Mouse (Mus musculus): ENCODE measurements at regions not wholly inside any gene's neighbourhood (a gene's known extent, or its start where the extent isn't known, plus 50 kb on each side); places are given as distances from the start of the nearest gene placed in this dataset.

- H3K9ac ChIP-seq (replicated peaks; ENCODE audit: low read depth, low read length): no peak overlapping the region
- DNase-seq (ENCODE audit: low spot score): no peak
- H3K27me3 ChIP-seq (ENCODE audit: control insufficient read depth, insufficient read depth, low read length): no peaks in the 10 kb centered on the region
- H3K4me3 ChIP-seq (ENCODE audit: low read depth, low read length): no peak overlapping the region
- no peaks in the 10 kb centered on the region for H3K4me1 ChIP-seq (ENCODE audit: control insufficient read depth, insufficient read depth)
- no peaks in the 10 kb centered on the region for H3K36me3 ChIP-seq (replicated peaks; ENCODE audit: control insufficient read depth, insufficient read depth, low read length)
- no peaks in the 10 kb centered on the region for H3K9me3 ChIP-seq (replicated peaks; ENCODE audit: control insufficient read depth, low read length)
- no peak overlapping the region for H3K4me2 ChIP-seq (ENCODE audit: low read depth, low read length)
- TF ChIP-seq CTCF (IDR thresholded peaks at IDR 0.05; ENCODE audit: low read depth) (no peak), EP300 (IDR thresholded peaks at IDR 0.05; ENCODE audit: low read depth) (no peak)
- no peak for ATAC-seq (ENCODE audit: insufficient read depth, low read depth)
- WGBS: 69% methylated on average over 4 of the region's 4 CpGs
- H3K27ac ChIP-seq (ENCODE audit: low read depth): no peak overlapping the region
Measured at GRCm38 (mm10) chr16:84581166-84581565, 66.2 kb downstream of the A730009L09Rik start.

DNA sequence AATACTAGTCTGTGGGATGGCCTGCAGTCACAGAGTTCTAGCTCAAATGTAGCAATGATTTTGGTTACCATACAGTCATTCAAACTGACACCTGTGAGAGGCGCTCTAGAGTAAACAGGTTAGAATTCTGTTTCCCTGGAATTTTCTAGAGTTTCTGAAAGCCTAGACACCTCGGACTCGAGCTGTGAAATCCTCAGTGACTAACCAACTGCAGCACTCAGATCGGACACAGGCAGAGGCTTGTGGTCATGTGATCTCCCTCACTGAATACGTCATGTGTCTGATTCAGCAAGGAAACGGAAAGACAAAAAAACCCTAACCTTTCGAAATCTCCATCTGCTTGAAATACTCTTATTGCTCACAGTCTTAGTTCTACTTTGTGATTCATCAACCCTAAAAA, 68.4 kb downstream of the A730009L09Rik start:
- TF ChIP-seq EP300 (IDR thresholded peaks at IDR 0.05; ENCODE audit: low read depth) (no peak), CTCF (IDR thresholded peaks at IDR 0.05; ENCODE audit: low read depth) (no peak)
- no peak for ATAC-seq (ENCODE audit: insufficient read depth, low read depth)

DNA sequence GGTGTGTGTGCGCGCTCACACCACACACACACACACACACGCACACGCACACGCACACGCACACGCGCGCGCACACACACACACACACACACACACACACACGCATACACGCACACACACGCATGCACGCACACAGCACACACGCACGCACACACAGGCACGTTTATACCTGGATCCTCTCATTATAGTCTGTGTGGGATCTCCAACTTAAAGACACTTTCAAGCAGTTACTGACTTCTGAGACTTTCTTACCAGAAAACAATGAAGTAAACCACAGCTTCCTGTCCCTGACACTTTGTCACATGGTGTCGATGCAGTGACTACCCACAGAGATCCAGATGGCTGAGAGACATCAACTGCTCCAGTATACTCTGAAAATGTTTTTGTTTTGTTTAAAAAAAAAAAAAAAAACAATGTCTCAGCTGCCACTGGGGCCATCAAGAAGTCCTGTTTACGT, 68.9 kb downstream of the A730009L09Rik start:
- H3K27me3 ChIP-seq (ENCODE audit: control insufficient read depth, insufficient read depth, low read length): no peaks in the 10 kb centered on the region
- DNase-seq (ENCODE audit: low spot score) (no peak), ATAC-seq (ENCODE audit: insufficient read depth, low read depth) (no peak)
- TF ChIP-seq EP300 (IDR thresholded peaks at IDR 0.05; ENCODE audit: low read depth): no peak
- TF ChIP-seq CTCF (IDR thresholded peaks at IDR 0.05; ENCODE audit: low read depth): no peak
- H3K9me3 ChIP-seq (replicated peaks; ENCODE audit: control insufficient read depth, low read length): no peaks in the 10 kb centered on the region
- no peaks in the 10 kb centered on the region for H3K4me1 ChIP-seq (ENCODE audit: control insufficient read depth, insufficient read depth)
- no peak overlapping the region; the same call in 1 of the 2 replicates for H3K4me2 ChIP-seq (ENCODE audit: low read depth, low read length)
- no peak overlapping the region for H3K9ac ChIP-seq (replicated peaks; ENCODE audit: low read depth, low read length)
- peak overlapping the region; percentile 46; the same call in 1 of the 2 replicates for H3K27ac ChIP-seq (ENCODE audit: low read depth)
- no peaks in the 10 kb centered on the region for H3K36me3 ChIP-seq (replicated peaks; ENCODE audit: control insufficient read depth, insufficient read depth, low read length)
- WGBS: 76% methylated on average over 19 of the region's 19 CpGs
- H3K4me3 ChIP-seq (ENCODE audit: low read depth, low read length): no peak overlapping the region

More for the DNA sequence above, 68.4 kb downstream of the A730009L09Rik start:
- H3K27ac ChIP-seq (ENCODE audit: low read depth): peak overlapping the region; percentile 46; the same call in 1 of the 2 replicates
- H3K27me3 ChIP-seq (ENCODE audit: control insufficient read depth, insufficient read depth, low read length): no peaks in the 10 kb centered on the region
- H3K9ac ChIP-seq (replicated peaks; ENCODE audit: low read depth, low read length): no peak overlapping the region
- no peak for DNase-seq (ENCODE audit: low spot score)
- no peak overlapping the region for H3K4me3 ChIP-seq (ENCODE audit: low read depth, low read length)
- no peaks in the 10 kb centered on the region for H3K9me3 ChIP-seq (replicated peaks; ENCODE audit: control insufficient read depth, low read length)
- 68% methylated on average over 7 of the region's 7 CpGs for WGBS
- H3K4me2 ChIP-seq (ENCODE audit: low read depth, low read length): no peak overlapping the region; the same call in 1 of the 2 replicates
- no peaks in the 10 kb centered on the region for H3K36me3 ChIP-seq (replicated peaks; ENCODE audit: control insufficient read depth, insufficient read depth, low read length)
- H3K4me1 ChIP-seq (ENCODE audit: control insufficient read depth, insufficient read depth): no peaks in the 10 kb centered on the region

DNA sequence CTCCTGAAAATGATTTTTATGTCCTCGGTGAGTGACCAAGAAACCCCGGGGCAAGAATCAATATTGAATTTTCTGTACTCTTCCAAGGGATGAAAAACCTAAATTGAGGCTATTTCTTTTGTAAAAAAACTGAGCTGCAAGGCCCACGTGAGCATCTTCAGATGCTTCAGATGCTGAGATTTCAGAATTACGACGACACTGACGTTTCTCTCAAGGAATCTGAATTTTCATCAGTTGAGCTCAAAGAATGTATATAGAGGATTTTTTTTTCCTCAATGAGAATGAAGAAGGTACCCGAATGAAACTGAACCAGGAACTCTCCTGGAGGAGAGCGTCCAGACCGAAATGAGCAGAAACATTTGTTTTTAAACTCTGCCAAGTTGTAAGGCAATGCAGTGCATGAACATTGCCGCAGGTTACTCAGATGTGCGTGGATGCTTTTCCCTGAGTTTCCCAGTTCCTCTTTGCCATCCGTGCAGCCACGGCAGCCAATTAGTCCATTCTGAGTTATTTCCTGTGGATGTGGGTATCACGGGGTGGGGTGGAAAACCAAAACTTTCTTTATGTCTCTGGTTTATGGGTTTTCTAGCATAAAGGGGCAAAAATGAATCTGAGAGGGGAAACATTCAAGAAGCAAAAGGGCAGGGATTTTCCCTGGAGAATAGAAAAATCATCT, 69.9 kb downstream of the A730009L09Rik start:
- TF ChIP-seq EP300 (IDR thresholded peaks at IDR 0.05; ENCODE audit: low read depth) (no peak), CTCF (IDR thresholded peaks at IDR 0.05; ENCODE audit: low read depth) (no peak)
- H3K9me3 ChIP-seq (replicated peaks; ENCODE audit: control insufficient read depth, low read length): no peaks in the 10 kb centered on the region
- ATAC-seq (ENCODE audit: insufficient read depth, low read depth): no peak
- no peak overlapping the region for H3K4me2 ChIP-seq (ENCODE audit: low read depth, low read length)
- 76% methylated on average over 14 of the region's 14 CpGs for WGBS
- no peak overlapping the region for H3K4me3 ChIP-seq (ENCODE audit: low read depth, low read length)
- H3K27ac ChIP-seq (ENCODE audit: low read depth): no peak overlapping the region
- no peaks in the 10 kb centered on the region for H3K36me3 ChIP-seq (replicated peaks; ENCODE audit: control insufficient read depth, insufficient read depth, low read length)
- H3K27me3 ChIP-seq (ENCODE audit: control insufficient read depth, insufficient read depth, low read length): no peaks in the 10 kb centered on the region
- no peak overlapping the region for H3K9ac ChIP-seq (replicated peaks; ENCODE audit: low read depth, low read length)
- no peak for DNase-seq (ENCODE audit: low spot score)
- no peaks in the 10 kb centered on the region for H3K4me1 ChIP-seq (ENCODE audit: control insufficient read depth, insufficient read depth)

DNA sequence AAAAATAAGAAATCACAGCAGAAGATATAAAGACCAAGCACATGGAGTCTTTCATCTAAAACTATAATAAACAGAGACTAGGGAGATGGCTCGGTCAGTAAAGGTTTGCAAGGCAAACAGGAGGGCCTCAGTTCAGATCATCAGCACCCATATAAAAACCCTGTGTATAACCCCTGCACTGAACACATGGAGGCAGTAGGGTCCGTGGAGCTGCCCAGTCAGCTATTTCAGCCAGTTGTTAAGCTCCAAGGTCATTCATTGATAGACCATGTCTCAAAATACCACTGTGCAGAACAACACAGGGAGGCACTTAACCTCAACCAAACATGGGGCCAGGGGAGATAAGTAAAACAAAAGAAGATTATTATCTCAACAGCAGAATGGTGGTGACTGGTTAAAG, 78.1 kb downstream of the A730009L09Rik start:
- no peaks in the 10 kb centered on the region for H3K4me1 ChIP-seq (ENCODE audit: control insufficient read depth, insufficient read depth)
- no peak for ATAC-seq (ENCODE audit: insufficient read depth, low read depth)

GRCm38 (mm10) chr16:84602969-84603368, 88.0 kb downstream of the A730009L09Rik start:
- WGBS: 74% methylated on average over 8 of the region's 8 CpGs

More for the DNA sequence above, 78.1 kb downstream of the A730009L09Rik start:
- no peak overlapping the region for H3K4me2 ChIP-seq (ENCODE audit: low read depth, low read length)
- no peak for DNase-seq (ENCODE audit: low spot score)
- no peaks in the 10 kb centered on the region for H3K9me3 ChIP-seq (replicated peaks; ENCODE audit: control insufficient read depth, low read length)
- H3K4me3 ChIP-seq (ENCODE audit: low read depth, low read length): no peak overlapping the region
- no peaks in the 10 kb centered on the region for H3K36me3 ChIP-seq (replicated peaks; ENCODE audit: control insufficient read depth, insufficient read depth, low read length)
- H3K27ac ChIP-seq (ENCODE audit: low read depth): no peak overlapping the region
- 51% methylated on average over 2 of the region's 2 CpGs for WGBS
- no peak for TF ChIP-seq CTCF (IDR thresholded peaks at IDR 0.05; ENCODE audit: low read depth)
- no peak for TF ChIP-seq EP300 (IDR thresholded peaks at IDR 0.05; ENCODE audit: low read depth)
- H3K9ac ChIP-seq (replicated peaks; ENCODE audit: low read depth, low read length): no peak overlapping the region
- H3K27me3 ChIP-seq (ENCODE audit: control insufficient read depth, insufficient read depth, low read length): no peaks in the 10 kb centered on the region

More at GRCm38 (mm10) chr16:84602969-84603368, 88.0 kb downstream of the A730009L09Rik start:
- Histone ChIP-seq H3K36me3 (replicated peaks; ENCODE audit: control insufficient read depth, insufficient read depth, low read length) (no peaks in the 10 kb centered on the region), H3K27ac (ENCODE audit: low read depth) (no peak overlapping the region), H3K4me2 (ENCODE audit: low read depth, low read length) (no peak overlapping the region), H3K4me1 (ENCODE audit: control insufficient read depth, insufficient read depth) (no peaks in the 10 kb centered on the region), H3K9ac (replicated peaks; ENCODE audit: low read depth, low read length) (no peak overlapping the region), H3K27me3 (ENCODE audit: control insufficient read depth, insufficient read depth, low read length) (no peaks in the 10 kb centered on the region), H3K9me3 (replicated peaks; ENCODE audit: control insufficient read depth, low read length) (no peaks in the 10 kb centered on the region), H3K4me3 (ENCODE audit: low read depth, low read length) (no peak overlapping the region)
- TF ChIP-seq EP300 (IDR thresholded peaks at IDR 0.05; ENCODE audit: low read depth) (no peak), CTCF (IDR thresholded peaks at IDR 0.05; ENCODE audit: low read depth) (no peak)
- DNase-seq (ENCODE audit: low spot score) (no peak), ATAC-seq (ENCODE audit: insufficient read depth, low read depth) (no peak)
